Mouse (Mus musculus) bone marrow macrophage, adult 2 months (primary cell): ENCODE results near the gene Cavin2.

Source experiments
- CTCF ChIP-seq: IDR thresholded peaks from 2 replicates; pipeline ENCODE4 v1.5.1; 2012; ENCODE audit warnings: low read depth, mild to moderate bottlenecking, low read length, moderate library complexity
- POLR2A ChIP-seq: IDR thresholded peaks from 2 replicates; pipeline ENCODE4 v1.6.1; 2012; ENCODE audit warnings: mild to moderate bottlenecking, low read depth, low read length, borderline replicate concordance

GRCm38 (mm10) chr1:51288201-51288600 is 725 bp upstream of the Cavin2 start:
- TF ChIP-seq CTCF: no peak
- no peak for TF ChIP-seq POLR2A
